Mouse (Mus musculus): ENCODE data around the gene Akap8l.

The Akap8l gene

GRCm38 (mm10) chr17:32356766-32357760 lies 6.7 kb upstream of the Akap8l start:
- no peak for DNase-seq (ENCODE audit: low read depth)

- no peak for DNase-seq (ENCODE audit: low read depth)
Observed at GRCm38 (mm10) chr17:32356281-32356680, 5.9 kb upstream of the Akap8l start.

GRCm38 (mm10) chr17:32355031-32355430 lies 4.6 kb upstream of the Akap8l start:
- no peak for DNase-seq (ENCODE audit: low read depth)

- DNase-seq (ENCODE audit: low read depth), result no peak
Observed at GRCm38 (mm10) chr17:32354211-32354610, 3.8 kb upstream of the Akap8l start.

- DNase-seq (ENCODE audit: low read depth), result no peak
Observed at GRCm38 (mm10) chr17:32353696-32354095, 3.3 kb upstream of the Akap8l start.

GRCm38 (mm10) chr17:32351726-32352125 lies 1.3 kb upstream of the Akap8l start:
- DNase-seq (ENCODE audit: low read depth), result no peak

GRCm38 (mm10) chr17:32351269-32351668 lies 862 bp upstream of the Akap8l start:
- no peak for DNase-seq (ENCODE audit: low read depth)

GRCm38 (mm10) chr17:32349851-32350381 lies 491 bp downstream of the Akap8l start:
- DNase-seq (ENCODE audit: low read depth), result no peak

- no peak for DNase-seq (ENCODE audit: low read depth)
Observed at GRCm38 (mm10) chr17:32349037-32349732, 1.2 kb downstream of the Akap8l start.

- no peak for DNase-seq (ENCODE audit: low read depth)
Observed at GRCm38 (mm10) chr17:32348406-32348805, 2.0 kb downstream of the Akap8l start.

GRCm38 (mm10) chr17:32341102-32341501 lies 9.3 kb downstream of the Akap8l start:
- DNase-seq (ENCODE audit: low read depth), result no peak

GRCm38 (mm10) chr17:32340110-32340509 lies 10.3 kb downstream of the Akap8l start:
- DNase-seq (ENCODE audit: low read depth), result no peak

GRCm38 (mm10) chr17:32335869-32336268 lies 14.5 kb downstream of the Akap8l start:
- no peak for DNase-seq (ENCODE audit: low read depth)

- DNase-seq (ENCODE audit: low read depth), result no peak
Observed at GRCm38 (mm10) chr17:32334921-32335320, 15.5 kb downstream of the Akap8l start.

- no peak for DNase-seq (ENCODE audit: low read depth)
Observed at GRCm38 (mm10) chr17:32333675-32334303, 16.6 kb downstream of the Akap8l start.

- DNase-seq (ENCODE audit: low read depth), result no peak
Observed at GRCm38 (mm10) chr17:32327501-32327900, 22.9 kb downstream of the Akap8l start.

GRCm38 (mm10) chr17:32322809-32323208 lies 27.6 kb downstream of the Akap8l start:
- DNase-seq (ENCODE audit: low read depth), result no peak

GRCm38 (mm10) chr17:32321836-32322235 lies 28.6 kb downstream of the Akap8l start:
- DNase-seq (ENCODE audit: low read depth), result no peak

- peak; percentile 62 for DNase-seq (ENCODE audit: low read depth)
Observed at GRCm38 (mm10) chr17:32321390-32321734, 29.0 kb downstream of the Akap8l start.

GRCm38 (mm10) chr17:32320597-32321389 lies 29.6 kb downstream of the Akap8l start, which contains the start of gene Akap8:
Akap8 (minus strand) TSS chr17:32321238.
- peak; percentile 95 for DNase-seq (ENCODE audit: low read depth)

GRCm38 (mm10) chr17:32319950-32320349 lies 30.5 kb downstream of the Akap8l start:
- no peak for DNase-seq (ENCODE audit: low read depth)
